Mouse (Mus musculus): ENCODE measurements around the gene Ap2a1. TPM values are rescaled to one million over a fixed set of nuclear protein-coding genes. Genes with fewer than 3 reads are reported as not detected.

Ap2a1 gene
- total RNA-seq, 2 experiments from 2014 or later: 59.2 to 67.9 TPM

DNA sequence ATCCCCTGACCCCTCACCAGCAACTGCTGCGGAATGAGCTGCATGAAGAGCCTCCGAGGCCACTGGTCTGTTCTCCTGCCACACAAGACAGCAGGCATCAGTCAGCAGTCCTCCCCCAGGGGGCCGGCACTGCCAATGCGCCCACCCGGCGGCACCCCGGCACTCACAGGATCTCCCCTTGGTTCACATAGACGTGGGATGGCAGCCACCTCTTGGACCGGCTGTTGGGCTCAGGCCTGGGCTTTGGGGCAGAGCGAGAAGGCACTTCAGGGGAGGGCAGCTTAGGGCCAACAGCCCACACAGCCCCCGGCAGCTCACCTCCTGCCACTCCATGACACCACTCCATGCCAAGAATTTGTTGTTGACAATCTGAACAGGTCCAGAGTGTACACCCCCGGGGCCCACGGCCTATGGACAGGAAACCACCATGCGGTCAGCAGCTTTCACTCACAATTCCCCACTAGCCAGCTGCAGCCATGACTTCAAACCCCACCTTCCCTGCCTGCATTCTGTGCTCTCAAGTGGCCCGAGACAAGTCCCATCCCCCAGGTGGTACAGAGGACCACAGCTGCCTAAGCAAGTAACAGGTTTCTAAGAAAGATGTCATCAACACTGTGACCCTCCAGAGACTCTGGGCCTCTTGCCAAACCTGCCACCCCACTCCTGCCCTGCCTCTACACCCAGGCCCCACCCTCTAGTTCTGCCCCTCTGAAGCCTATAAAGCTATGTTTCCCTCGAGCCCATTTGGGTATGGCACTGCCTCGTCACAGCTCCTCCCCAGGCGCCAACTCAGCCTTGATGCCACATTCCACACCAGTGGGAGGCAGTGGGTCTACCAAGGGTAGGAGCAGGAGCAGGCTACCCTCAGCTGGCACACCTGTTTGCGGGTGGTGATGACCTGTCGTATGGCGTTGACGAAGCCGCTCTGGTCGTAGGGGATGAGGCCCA is 64.4 kb downstream of the Ap2a1 start:
- no peak for DNase-seq

- DNase-seq: no peak
These were observed 65.3 kb downstream of the Ap2a1 start for GRCm38 (mm10) chr7:44863982-44864494.

DNA sequence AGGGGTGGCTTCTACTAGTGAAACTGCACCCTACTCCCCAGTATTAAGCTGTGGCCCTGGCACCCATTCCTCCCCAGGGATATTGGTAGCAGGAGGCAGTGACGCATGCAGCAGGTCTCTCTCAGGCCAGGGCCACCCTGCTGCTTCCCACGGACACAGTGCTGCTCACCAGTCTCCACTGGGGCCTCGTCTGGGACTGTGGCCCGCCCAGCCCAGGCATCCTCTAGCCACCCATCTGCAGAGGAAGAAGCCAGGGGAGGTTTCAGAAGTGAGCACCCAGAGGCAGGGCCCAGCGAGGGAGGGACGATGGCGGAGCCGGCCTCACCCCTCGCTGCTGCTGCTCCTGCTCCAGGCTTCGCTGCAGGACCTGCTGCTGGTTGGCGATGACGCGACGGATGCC is 66.1 kb downstream of the Ap2a1 start:
- no peak for DNase-seq

DNA sequence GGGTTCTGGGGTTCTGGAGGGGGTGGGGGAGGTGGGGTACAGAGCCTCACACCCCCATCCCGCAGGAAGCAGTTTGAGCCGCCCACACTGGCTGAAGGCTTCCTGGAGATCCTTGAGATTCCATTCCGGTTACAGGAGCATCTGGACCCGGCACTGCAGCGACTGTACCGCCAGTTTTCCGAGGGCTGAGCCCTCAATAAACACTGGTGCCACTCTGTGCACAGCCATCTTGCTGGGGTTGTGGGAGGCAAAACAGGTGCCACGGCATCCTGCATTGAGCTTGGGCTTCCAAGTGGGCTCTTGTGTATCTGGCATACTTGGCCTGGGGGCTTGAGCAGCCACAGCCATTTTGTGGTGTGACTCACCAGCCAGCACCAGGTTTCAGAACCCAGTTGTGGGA is 66.9 kb downstream of the Ap2a1 start:
- no peak for DNase-seq

DNA sequence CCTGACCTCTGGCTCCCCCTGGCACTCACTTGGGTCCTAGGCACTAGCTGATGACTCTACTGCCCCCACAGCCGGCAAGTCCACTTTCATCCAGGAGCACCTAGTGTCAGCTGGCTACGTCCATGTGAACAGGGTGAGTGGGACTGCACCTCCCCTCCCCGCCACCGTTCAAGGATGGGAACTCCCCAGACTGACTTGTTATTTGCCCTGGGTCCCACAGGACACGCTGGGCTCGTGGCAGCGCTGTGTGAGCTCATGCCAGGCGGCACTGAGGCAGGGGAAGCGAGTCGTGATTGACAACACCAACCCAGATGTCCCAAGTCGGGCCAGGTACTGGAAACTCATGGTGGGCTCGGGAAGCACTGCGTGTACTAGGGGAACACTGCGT is 67.9 kb downstream of the Ap2a1 start:
- no peak for DNase-seq

GRCm38 (mm10) chr7:44860576-44861428 is 68.5 kb downstream of the Ap2a1 start:
- DNase-seq: peak in 1 of 2 experiments; percentile 79

- DNase-seq: no peak
These were observed 69.4 kb downstream of the Ap2a1 start for GRCm38 (mm10) chr7:44859896-44860295.

GRCm38 (mm10) chr7:44857905-44858304 is 71.4 kb downstream of the Ap2a1 start:
- peak in 1 of 2 experiments; percentile 48 for DNase-seq

GRCm38 (mm10) chr7:44857042-44857552 is 72.2 kb downstream of the Ap2a1 start, which contains the start of gene Pnkp:
Pnkp (plus strand) TSS chr7:44857139.
- peak; percentile 88 to 93 for DNase-seq

GRCm38 (mm10) chr7:44856265-44856916 is 72.9 kb downstream of the Ap2a1 start:
- DNase-seq: no peak

- no peak for DNase-seq
These were observed 74.3 kb downstream of the Ap2a1 start for GRCm38 (mm10) chr7:44855036-44855435.

GRCm38 (mm10) chr7:44854356-44855031 is 74.8 kb downstream of the Ap2a1 start:
- DNase-seq: peak; percentile 93 to 94

DNA sequence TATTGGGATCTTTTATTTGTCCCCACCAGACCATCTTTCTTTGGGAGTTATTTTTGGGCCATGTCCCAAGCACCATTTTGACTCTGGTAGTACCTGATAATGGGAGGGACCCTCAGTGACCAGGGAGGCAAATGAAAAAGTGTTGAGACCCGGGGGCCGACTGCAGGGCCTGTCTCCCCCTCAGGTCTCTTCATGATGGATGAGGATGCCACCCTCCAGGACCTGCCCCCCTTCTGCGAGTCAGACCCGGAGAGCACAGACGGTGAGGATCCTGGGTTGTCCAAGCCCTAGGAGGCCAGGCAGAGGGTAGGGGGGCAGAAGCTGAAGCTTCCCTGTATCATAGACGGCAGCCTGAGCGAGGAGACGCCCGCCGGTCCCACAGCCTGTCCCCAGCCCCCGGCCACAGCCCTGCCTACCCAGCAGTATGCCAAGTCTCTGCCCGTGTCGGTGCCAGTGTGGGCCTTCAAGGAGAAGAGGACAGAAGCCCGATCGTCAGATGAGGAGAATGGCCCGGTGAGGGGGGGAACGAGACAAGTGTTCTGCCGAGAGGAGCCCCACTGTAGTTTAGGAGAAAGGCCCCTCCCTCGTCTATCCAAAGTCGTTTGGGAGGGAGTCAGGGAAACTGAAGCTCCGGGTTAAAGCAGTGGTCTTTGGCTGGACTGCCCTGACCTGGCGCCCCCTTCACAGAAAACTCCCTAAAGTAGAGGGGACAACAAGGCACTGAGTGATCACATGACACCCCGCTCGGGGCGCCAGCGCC is 75.5 kb downstream of the Ap2a1 start:
- no peak for DNase-seq

- DNase-seq: no peak
These were observed 76.2 kb downstream of the Ap2a1 start for GRCm38 (mm10) chr7:44853065-44853464.

GRCm38 (mm10) chr7:44852259-44853027 is 76.9 kb downstream of the Ap2a1 start:
- DNase-seq: no peak

- DNase-seq: no peak
These were observed 77.6 kb downstream of the Ap2a1 start for GRCm38 (mm10) chr7:44851625-44852234.

- DNase-seq: no peak
These were observed 78.3 kb downstream of the Ap2a1 start for GRCm38 (mm10) chr7:44850789-44851624.

Measured in heart, adult 18-20 months (tissue).